Mouse (Mus musculus) G1E-ER4 (cell line): Measurements from ENCODE around the gene Armh1. TPM values are rescaled to one million over a fixed set of nuclear protein-coding genes. Genes with fewer than 3 reads are reported as not detected.

ENCODE experiments used
- GATA1 ChIP-seq: IDR thresholded peaks from one replicate; pipeline ENCODE4 v1.8.0; 2012; ENCODE audit warnings: low read length, inconsistent platforms
- polyA plus RNA-seq: library from polyadenylated mRNA; stranded (reverse); fragments of >175 nt; gene quantifications from 2 replicates; pipeline ENCODE4 v1.2.3, GENCODE M21; 2012

Armh1 gene
- not detected in 2 replicates for polyA plus RNA-seq

- TF ChIP-seq GATA1, result no peak
Observed at GRCm38 (mm10) chr4:117251801-117252316, at the start of gene Armh1, which contains the start of gene Tmem53. Armh1 (minus strand) TSS chr4:117252125. Tmem53 (plus strand) TSS chr4:117251951.

GRCm38 (mm10) chr4:117299921-117300320, 48.0 kb upstream of the Armh1 start:
- TF ChIP-seq GATA1, result no peak

- TF ChIP-seq GATA1, result no peak
Observed at GRCm38 (mm10) chr4:117297819-117298218, 45.9 kb upstream of the Armh1 start.

- no peak for TF ChIP-seq GATA1
Observed at GRCm38 (mm10) chr4:117296849-117297593, 45.1 kb upstream of the Armh1 start.

GRCm38 (mm10) chr4:117291696-117292095, 39.8 kb upstream of the Armh1 start:
- no peak for TF ChIP-seq GATA1

- TF ChIP-seq GATA1, result no peak
Observed at GRCm38 (mm10) chr4:117288927-117289801, 37.2 kb upstream of the Armh1 start.

GRCm38 (mm10) chr4:117288277-117288926, 36.5 kb upstream of the Armh1 start:
- TF ChIP-seq GATA1, result no peak

GRCm38 (mm10) chr4:117284363-117284762, 32.4 kb upstream of the Armh1 start:
- TF ChIP-seq GATA1, result no peak

GRCm38 (mm10) chr4:117283271-117284191, 31.6 kb upstream of the Armh1 start:
- TF ChIP-seq GATA1, result no peak

GRCm38 (mm10) chr4:117281090-117281845, 29.3 kb upstream of the Armh1 start:
- TF ChIP-seq GATA1, result no peak

- no peak for TF ChIP-seq GATA1
Observed at GRCm38 (mm10) chr4:117280397-117280930, 28.5 kb upstream of the Armh1 start.

- no peak for TF ChIP-seq GATA1
Observed at GRCm38 (mm10) chr4:117279253-117279642, 27.3 kb upstream of the Armh1 start.

GRCm38 (mm10) chr4:117278381-117279252, 26.7 kb upstream of the Armh1 start:
- TF ChIP-seq GATA1, result no peak

- no peak for TF ChIP-seq GATA1
Observed at GRCm38 (mm10) chr4:117277687-117278086, 25.8 kb upstream of the Armh1 start.
